Mouse (Mus musculus): ENCODE measurements around the gene Il16. TPM values are rescaled to one million over a fixed set of nuclear protein-coding genes. Genes with fewer than 3 reads are reported as not detected.

The Il16 gene
- polyA plus RNA-seq, 1 experiment, result 0.03 TPM

DNA sequence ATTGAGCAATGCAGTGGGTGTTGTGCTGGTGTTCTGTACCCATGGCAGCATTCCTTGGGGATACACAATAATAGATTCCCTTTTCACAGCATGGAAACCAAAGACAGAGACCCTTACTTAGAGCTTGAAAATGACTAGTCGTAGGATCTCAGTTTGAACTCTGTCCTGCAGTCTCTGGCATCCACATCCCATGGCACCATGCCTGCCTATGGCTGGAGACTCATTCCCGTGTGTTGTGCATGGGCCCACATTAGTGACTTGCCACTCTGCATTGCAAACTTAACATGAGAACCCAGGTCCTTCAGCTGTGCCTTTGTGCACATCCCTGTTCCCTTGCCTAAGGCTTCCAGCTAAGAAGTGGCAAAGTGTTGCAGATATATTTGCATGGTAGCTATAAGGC lies 100.8 kb downstream of the Il16 start:
- no peaks in the 10 kb centered on the region for H3K4me1 ChIP-seq (ENCODE audit: control insufficient read depth)
- no peak overlapping the region for H3K4me3 ChIP-seq (replicated peaks)
- H3K9me3 ChIP-seq (ENCODE audit: control insufficient read depth, low read length), result no peaks in the 10 kb centered on the region
- H3K36me3 ChIP-seq (ENCODE audit: control insufficient read depth), result peaks cover 5% of the 10 kb centered on the region; the same call in 1 of the 2 replicates
- H3K27me3 ChIP-seq (ENCODE audit: control insufficient read depth), result no peaks in the 10 kb centered on the region
- TF ChIP-seq TAL1 (IDR thresholded peaks at IDR 0.05; ENCODE audit: low read length), result no peak
- TF ChIP-seq GATA1 (IDR thresholded peaks at IDR 0.05; ENCODE audit: low read length), result no peak

DNA sequence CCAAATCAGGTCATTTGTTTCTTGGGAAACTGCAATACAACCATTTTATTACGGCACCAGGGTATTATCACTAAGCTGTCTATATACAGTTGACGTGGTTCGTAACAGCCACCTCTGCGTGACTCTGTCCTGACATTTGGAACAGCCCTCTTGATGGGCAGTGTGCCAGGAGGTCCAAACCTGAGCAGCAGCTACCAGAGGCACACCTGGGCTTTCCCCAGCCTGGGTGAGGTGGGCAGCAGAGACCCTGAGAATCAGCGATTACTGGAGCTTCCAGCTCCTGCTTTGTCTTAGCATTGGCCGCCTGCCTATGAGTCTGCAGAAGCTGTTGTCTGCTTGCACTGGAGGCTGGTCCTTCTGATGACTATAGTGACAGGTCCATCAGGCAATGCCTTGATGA lies 101.9 kb downstream of the Il16 start:
- Histone ChIP-seq H3K36me3 (ENCODE audit: control insufficient read depth) (peaks cover 6% of the 10 kb centered on the region; the same call in 1 of the 2 replicates), H3K4me3 (replicated peaks) (no peak overlapping the region), H3K4me1 (ENCODE audit: control insufficient read depth) (no peaks in the 10 kb centered on the region), H3K27me3 (ENCODE audit: control insufficient read depth) (no peaks in the 10 kb centered on the region), H3K9me3 (ENCODE audit: control insufficient read depth, low read length) (no peaks in the 10 kb centered on the region)
- TF ChIP-seq GATA1 (IDR thresholded peaks at IDR 0.05; ENCODE audit: low read length) (no peak), TAL1 (IDR thresholded peaks at IDR 0.05; ENCODE audit: low read length) (no peak)

DNA sequence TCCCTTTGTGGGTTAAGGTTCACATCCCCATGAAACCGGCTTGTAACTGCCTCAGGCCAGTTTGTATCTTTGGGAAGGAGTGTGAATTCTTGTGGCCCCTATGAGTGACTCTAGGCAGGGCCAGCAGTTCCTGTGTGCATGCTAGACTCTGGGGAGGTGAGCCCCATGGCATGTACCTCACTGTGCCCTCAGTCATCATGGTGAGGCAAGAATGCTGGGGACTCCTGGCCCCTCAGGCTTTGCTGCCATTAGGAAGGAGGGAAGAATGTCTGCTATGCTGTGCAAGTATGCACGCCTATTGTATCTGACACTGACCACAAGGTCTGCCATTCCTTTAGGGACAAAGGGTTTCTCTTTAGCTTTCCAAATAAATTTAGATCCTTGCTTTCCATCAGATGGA lies 104.4 kb downstream of the Il16 start:
- Histone ChIP-seq H3K36me3 (ENCODE audit: control insufficient read depth) (peaks cover 6% of the 10 kb centered on the region; the same call in 1 of the 2 replicates), H3K27me3 (ENCODE audit: control insufficient read depth) (no peaks in the 10 kb centered on the region), H3K4me3 (replicated peaks) (no peak overlapping the region), H3K9me3 (ENCODE audit: control insufficient read depth, low read length) (no peaks in the 10 kb centered on the region), H3K4me1 (ENCODE audit: control insufficient read depth) (no peaks in the 10 kb centered on the region)
- no peak for TF ChIP-seq TAL1 (IDR thresholded peaks at IDR 0.05; ENCODE audit: low read length)
- TF ChIP-seq GATA1 (IDR thresholded peaks at IDR 0.05; ENCODE audit: low read length), result no peak

DNA sequence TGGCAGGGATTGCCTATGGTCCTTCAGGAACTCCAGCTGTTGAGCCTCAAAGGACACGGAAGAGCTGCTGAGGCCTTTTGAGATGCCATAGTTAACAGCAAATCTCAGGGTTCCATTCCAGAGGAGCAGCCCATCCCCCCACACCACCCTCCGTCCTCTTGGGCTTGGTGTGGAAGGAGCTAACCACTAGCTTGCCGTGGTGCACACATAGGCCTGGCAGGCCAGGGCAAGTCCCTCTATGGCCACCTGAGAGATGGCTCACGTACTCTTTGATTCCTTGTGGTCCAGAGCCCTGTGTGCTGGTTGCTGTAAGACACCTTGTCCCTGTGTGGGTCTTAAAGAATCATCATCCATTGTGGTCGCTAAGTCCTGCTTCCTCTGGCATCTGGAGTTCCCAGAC lies 104.9 kb downstream of the Il16 start:
- H3K4me3 ChIP-seq (replicated peaks), result no peak overlapping the region
- H3K36me3 ChIP-seq (ENCODE audit: control insufficient read depth), result peaks cover 6% of the 10 kb centered on the region; the same call in 1 of the 2 replicates
- TF ChIP-seq TAL1 (IDR thresholded peaks at IDR 0.05; ENCODE audit: low read length) (no peak), GATA1 (IDR thresholded peaks at IDR 0.05; ENCODE audit: low read length) (no peak)
- no peaks in the 10 kb centered on the region for H3K4me1 ChIP-seq (ENCODE audit: control insufficient read depth)
- no peaks in the 10 kb centered on the region for H3K27me3 ChIP-seq (ENCODE audit: control insufficient read depth)
- H3K9me3 ChIP-seq (ENCODE audit: control insufficient read depth, low read length), result no peaks in the 10 kb centered on the region

DNA sequence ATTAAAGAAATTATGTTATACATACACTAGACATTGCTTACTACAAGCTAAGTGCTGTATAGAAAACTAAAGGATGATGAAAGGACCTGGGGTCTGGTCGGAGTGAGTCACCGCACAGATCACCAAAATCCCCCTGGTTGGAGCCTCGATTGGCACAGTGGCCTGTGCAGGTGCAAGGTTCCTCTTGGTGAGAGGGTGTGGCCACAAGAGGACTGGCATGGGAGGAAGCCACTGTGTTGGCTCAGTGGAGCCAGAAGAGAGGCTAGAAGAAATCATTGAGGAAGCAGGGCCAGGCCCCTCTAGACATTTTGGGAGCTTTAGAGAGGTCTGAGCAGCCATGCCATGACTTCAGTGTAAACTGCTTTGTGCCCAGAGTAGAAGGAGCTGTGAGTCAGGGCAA lies 106.4 kb downstream of the Il16 start:
- Histone ChIP-seq H3K36me3 (ENCODE audit: control insufficient read depth) (peaks cover 6% of the 10 kb centered on the region; the same call in 1 of the 2 replicates), H3K27me3 (ENCODE audit: control insufficient read depth) (no peaks in the 10 kb centered on the region), H3K9me3 (ENCODE audit: control insufficient read depth, low read length) (no peaks in the 10 kb centered on the region), H3K4me1 (ENCODE audit: control insufficient read depth) (no peaks in the 10 kb centered on the region), H3K4me3 (replicated peaks) (no peak overlapping the region)
- TF ChIP-seq GATA1 (IDR thresholded peaks at IDR 0.05; ENCODE audit: low read length) (no peak), TAL1 (IDR thresholded peaks at IDR 0.05; ENCODE audit: low read length) (no peak)

DNA sequence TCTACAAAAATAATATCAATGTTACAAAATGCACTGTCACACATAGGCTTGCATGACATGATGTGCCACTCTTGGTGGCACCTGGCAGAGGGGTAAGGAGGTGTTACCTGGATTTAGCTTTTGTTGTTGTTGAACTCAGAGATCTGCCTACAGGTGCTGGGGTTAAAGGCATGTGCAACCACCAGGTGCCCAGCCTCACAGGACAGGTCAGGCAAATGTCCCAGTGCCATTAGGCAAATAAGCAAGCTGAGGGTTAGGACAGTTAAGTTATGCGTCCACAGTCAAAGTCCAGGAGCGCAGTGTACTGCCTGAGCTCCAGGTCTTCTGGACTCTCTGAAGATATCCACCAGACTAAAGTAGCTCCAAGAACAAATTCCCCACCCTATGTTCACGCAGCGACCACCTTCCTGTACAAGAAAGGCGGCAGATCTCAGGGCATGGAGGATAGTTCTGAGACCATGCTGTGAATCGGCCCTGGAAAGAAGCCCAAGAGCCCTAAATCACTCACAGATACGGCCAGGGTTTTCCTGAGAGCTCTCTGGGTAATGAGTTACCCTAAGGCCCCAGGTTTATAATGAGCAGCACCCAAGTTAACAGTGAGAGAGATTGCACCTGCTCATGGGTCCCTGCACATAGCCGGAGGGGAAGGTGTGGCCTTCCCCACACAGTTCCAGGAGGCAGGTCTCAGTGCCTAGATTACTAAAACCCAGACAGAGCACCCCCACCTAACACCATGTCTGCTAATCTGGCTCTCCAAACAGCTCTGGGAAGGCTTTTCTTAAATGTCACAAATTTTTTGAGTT lies 107.5 kb downstream of the Il16 start:
- Histone ChIP-seq H3K9me3 (ENCODE audit: control insufficient read depth, low read length) (no peaks in the 10 kb centered on the region), H3K4me3 (replicated peaks) (no peak overlapping the region), H3K36me3 (ENCODE audit: control insufficient read depth) (peaks cover 6% of the 10 kb centered on the region; the same call in 1 of the 2 replicates), H3K27me3 (ENCODE audit: control insufficient read depth) (no peaks in the 10 kb centered on the region), H3K4me1 (ENCODE audit: control insufficient read depth) (peaks cover 6% of the 10 kb centered on the region)
- no peak for TF ChIP-seq TAL1 (IDR thresholded peaks at IDR 0.05; ENCODE audit: low read length)
- TF ChIP-seq GATA1 (IDR thresholded peaks at IDR 0.05; ENCODE audit: low read length), result no peak

DNA sequence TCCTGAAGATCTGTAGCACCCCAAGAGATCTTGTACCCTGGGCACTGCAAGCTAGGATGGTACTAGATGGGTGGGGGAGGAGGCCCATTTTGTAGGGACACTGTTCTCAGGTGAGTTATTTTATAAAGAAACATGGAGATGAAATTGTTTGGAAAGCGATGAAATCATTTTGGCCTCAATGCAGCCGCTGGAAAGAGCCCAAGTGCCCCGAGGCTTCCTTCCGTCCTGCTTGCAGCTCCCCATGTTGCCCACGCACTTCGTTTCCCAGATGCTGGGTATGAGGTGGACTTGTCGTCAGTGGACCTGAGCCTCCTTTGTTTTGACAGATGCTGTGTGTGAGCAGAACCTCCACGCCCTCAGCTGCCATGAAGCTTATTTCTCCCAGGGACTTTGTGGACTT lies 109.1 kb downstream of the Il16 start:
- peaks cover 6% of the 10 kb centered on the region; the same call in 1 of the 2 replicates for H3K36me3 ChIP-seq (ENCODE audit: control insufficient read depth)
- no peak overlapping the region for H3K4me3 ChIP-seq (replicated peaks)
- no peaks in the 10 kb centered on the region for H3K9me3 ChIP-seq (ENCODE audit: control insufficient read depth, low read length)
- no peak for TF ChIP-seq GATA1 (IDR thresholded peaks at IDR 0.05; ENCODE audit: low read length)
- peaks cover 20% of the 10 kb centered on the region for H3K4me1 ChIP-seq (ENCODE audit: control insufficient read depth)
- no peaks in the 10 kb centered on the region for H3K27me3 ChIP-seq (ENCODE audit: control insufficient read depth)

DNA sequence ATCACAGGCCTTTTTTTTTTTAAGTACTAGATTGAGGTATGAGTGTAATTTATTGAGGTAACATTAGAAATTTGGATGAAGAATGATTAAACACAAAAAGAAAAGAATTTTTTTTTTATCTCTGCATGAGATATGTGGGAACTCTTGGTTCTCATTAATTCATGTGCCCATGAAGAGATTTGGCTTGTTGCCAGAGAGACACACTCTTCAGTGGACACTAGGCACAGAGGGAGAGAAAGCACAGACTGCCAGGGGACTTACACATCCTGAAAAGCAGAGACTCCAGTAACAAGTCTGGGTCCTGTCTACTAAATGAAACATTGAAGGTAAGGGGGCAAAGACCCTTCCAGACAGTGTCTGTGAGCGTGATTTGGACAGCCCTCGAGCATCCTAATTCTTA lies 109.8 kb downstream of the Il16 start:
- H3K27me3 ChIP-seq (ENCODE audit: control insufficient read depth), result no peaks in the 10 kb centered on the region
- H3K9me3 ChIP-seq (ENCODE audit: control insufficient read depth, low read length), result no peaks in the 10 kb centered on the region
- no peak overlapping the region for H3K4me3 ChIP-seq (replicated peaks)
- H3K4me1 ChIP-seq (ENCODE audit: control insufficient read depth), result peaks cover 27% of the 10 kb centered on the region
- no peak for TF ChIP-seq TAL1 (IDR thresholded peaks at IDR 0.05; ENCODE audit: low read length)
- TF ChIP-seq GATA1 (IDR thresholded peaks at IDR 0.05; ENCODE audit: low read length), result no peak
- H3K36me3 ChIP-seq (ENCODE audit: control insufficient read depth), result peaks cover 4% of the 10 kb centered on the region; the same call in 1 of the 2 replicates

DNA sequence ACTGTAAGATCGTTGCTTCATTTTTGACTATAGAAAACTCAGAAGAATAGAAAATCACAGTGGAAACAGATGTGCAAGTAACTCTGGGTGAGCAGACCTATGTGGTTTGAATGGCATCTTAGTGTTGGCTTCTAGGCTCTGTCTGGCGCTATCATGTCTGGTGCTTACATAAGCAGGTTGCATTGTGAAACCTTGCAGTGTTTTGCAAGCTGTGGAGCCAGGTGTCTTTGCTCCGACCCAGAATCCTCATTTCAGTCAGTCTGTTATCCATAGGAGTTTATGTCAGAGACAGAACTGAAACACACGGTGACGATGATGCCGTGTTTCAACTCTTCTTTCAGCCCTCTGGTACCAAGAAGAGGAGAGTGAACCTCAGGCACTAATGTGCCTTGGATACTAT lies 111.7 kb downstream of the Il16 start:
- TF ChIP-seq TAL1 (IDR thresholded peaks at IDR 0.05; ENCODE audit: low read length) (no peak), GATA1 (IDR thresholded peaks at IDR 0.05; ENCODE audit: low read length) (no peak)
- Histone ChIP-seq H3K27me3 (ENCODE audit: control insufficient read depth) (no peaks in the 10 kb centered on the region), H3K4me3 (replicated peaks) (no peak overlapping the region), H3K4me1 (ENCODE audit: control insufficient read depth) (peaks cover 27% of the 10 kb centered on the region), H3K36me3 (ENCODE audit: control insufficient read depth) (no peaks in the 10 kb centered on the region; the same call in 1 of the 2 replicates), H3K9me3 (ENCODE audit: control insufficient read depth, low read length) (no peaks in the 10 kb centered on the region)
